Mouse (Mus musculus): ENCODE data around the gene Piezo1. TPM values are rescaled to one million over a fixed set of nuclear protein-coding genes. Genes with fewer than 3 reads are reported as not detected.

The Piezo1 gene
- polyA plus RNA-seq, 1 experiment from 2014 or later, result 11.6 TPM

GRCm38 (mm10) chr8:122444058-122444748, 106.9 kb downstream of the Piezo1 start:
- 16% methylated on average over 19 of the region's 19 CpGs for WGBS
- Histone ChIP-seq H3K27me3 (0 out of 2 replicates have a peak, but pooled peaks cover 3% of the 10 kb centered on the region), H3K36me3 (peaks cover 8% of the 10 kb centered on the region), H3K4me2 (replicated peaks) (peak overlapping the region; percentile 53), H3K27ac (peak overlapping the region; percentile 96), H3K9me3 (no peaks in the 10 kb centered on the region), H3K9ac (peak overlapping the region; percentile 80), H3K4me3 (peak overlapping the region; percentile 60), H3K4me1 (peaks cover 28% of the 10 kb centered on the region)
- peak; percentile 10 for ATAC-seq (ENCODE audit: insufficient number of reproducible peaks, insufficient read depth, low FRiP score, low TSS enrichment)

- Histone ChIP-seq H3K4me1 (peaks cover 28% of the 10 kb centered on the region), H3K4me3 (peak within 1 kb of the TSS; percentile 60), H3K27ac (peak within 1 kb of the TSS; percentile 96), H3K36me3 (peaks cover 15% of the 10 kb centered on the region), H3K9me3 (no peaks in the 10 kb centered on the region), H3K27me3 (no peaks in the 10 kb centered on the region), H3K4me2 (replicated peaks) (peak within 1 kb of the TSS; percentile 96), H3K9ac (peak within 1 kb of the TSS; percentile 80)
- WGBS, result under 1% methylated on average over 47 of the region's 47 CpGs
- peak; percentile 98 for ATAC-seq (ENCODE audit: insufficient number of reproducible peaks, insufficient read depth, low FRiP score, low TSS enrichment)
Measured at GRCm38 (mm10) chr8:122443262-122444006, 107.7 kb downstream of the Piezo1 start, which contains the start of gene Mvd. Gene Mvd (minus strand): TSS chr8:122443422.

- Histone ChIP-seq H3K36me3 (peaks cover 22% of the 10 kb centered on the region), H3K4me3 (peak overlapping the region; percentile 60), H3K27ac (peak overlapping the region; percentile 69), H3K27me3 (no peaks in the 10 kb centered on the region), H3K9me3 (no peaks in the 10 kb centered on the region), H3K4me2 (replicated peaks) (peak overlapping the region; percentile 96), H3K9ac (peak overlapping the region; percentile 75), H3K4me1 (peaks cover 28% of the 10 kb centered on the region)
- ATAC-seq (ENCODE audit: insufficient number of reproducible peaks, insufficient read depth, low FRiP score, low TSS enrichment), result peak; percentile 2; the same call in 1 of the 2 replicates
- WGBS, result under 1% methylated on average over 12 of the region's 12 CpGs
Measured at GRCm38 (mm10) chr8:122442781-122443180, 108.3 kb downstream of the Piezo1 start.

- 22% methylated on average over 7 of the region's 7 CpGs for WGBS
- H3K9me3 ChIP-seq, result no peaks in the 10 kb centered on the region
- H3K27ac ChIP-seq, result peak overlapping the region; percentile 69; the same call in 1 of the 2 replicates
- peak overlapping the region; percentile 75 for H3K9ac ChIP-seq
- H3K4me1 ChIP-seq, result peaks cover 28% of the 10 kb centered on the region
- H3K27me3 ChIP-seq, result no peaks in the 10 kb centered on the region
- ATAC-seq (ENCODE audit: insufficient number of reproducible peaks, insufficient read depth, low FRiP score, low TSS enrichment), result no peak
- H3K4me3 ChIP-seq, result peak overlapping the region; percentile 60
- H3K4me2 ChIP-seq (replicated peaks), result peak overlapping the region; percentile 96
- peaks cover 24% of the 10 kb centered on the region for H3K36me3 ChIP-seq
Measured at GRCm38 (mm10) chr8:122442356-122442755, 108.8 kb downstream of the Piezo1 start.

GRCm38 (mm10) chr8:122441326-122441725, 109.8 kb downstream of the Piezo1 start:
- Histone ChIP-seq H3K4me1 (peaks cover 28% of the 10 kb centered on the region), H3K4me3 (no peak overlapping the region), H3K27ac (no peak overlapping the region), H3K4me2 (replicated peaks) (no peak overlapping the region), H3K36me3 (peaks cover 35% of the 10 kb centered on the region), H3K9ac (no peak overlapping the region), H3K27me3 (no peaks in the 10 kb centered on the region), H3K9me3 (no peaks in the 10 kb centered on the region)
- WGBS, result 100% methylated on average over 1 of the region's 1 CpGs
- no peak for ATAC-seq (ENCODE audit: insufficient number of reproducible peaks, insufficient read depth, low FRiP score, low TSS enrichment)

GRCm38 (mm10) chr8:122439336-122439735, 111.8 kb downstream of the Piezo1 start:
- H3K36me3 ChIP-seq, result peaks cover 52% of the 10 kb centered on the region
- WGBS, result 95% methylated on average over 16 of the region's 16 CpGs

DNA sequence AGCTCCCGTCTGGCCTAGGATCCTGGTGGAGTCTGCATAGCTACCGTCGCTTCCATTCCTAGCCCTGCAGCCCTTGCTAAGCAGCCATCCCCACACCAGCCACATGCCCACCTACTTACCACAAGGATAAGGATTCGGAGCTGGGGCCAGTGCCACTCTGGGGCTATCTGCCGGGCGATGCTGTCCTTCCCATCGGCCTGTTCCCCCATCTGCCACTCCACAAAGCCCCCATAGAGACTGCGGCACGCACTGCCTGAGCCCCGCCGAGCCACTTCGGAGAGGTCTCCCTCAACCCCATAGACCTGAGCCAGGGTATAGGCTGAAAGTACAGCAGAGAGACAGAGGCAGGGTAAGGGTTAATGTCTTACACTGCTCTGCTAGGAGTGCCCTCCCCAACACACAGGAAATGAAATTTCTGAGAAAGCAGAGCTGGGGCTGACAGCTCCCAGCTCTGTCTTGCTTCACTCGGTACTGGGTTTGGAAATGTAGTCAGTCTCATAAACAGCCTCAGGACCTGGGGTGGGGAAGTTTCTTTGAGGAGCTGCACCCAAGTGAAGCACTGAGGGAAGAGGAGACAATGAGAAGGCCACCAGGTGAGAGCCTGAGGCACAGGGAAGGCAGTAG, 113.3 kb downstream of the Piezo1 start:
- WGBS, result 87% methylated on average over 13 of the region's 13 CpGs
- Histone ChIP-seq H3K36me3 (peaks cover 59% of the 10 kb centered on the region), H3K9ac (no peak overlapping the region), H3K9me3 (0 out of 2 replicates have a peak, but pooled peaks cover 3% of the 10 kb centered on the region), H3K4me1 (peaks cover 10% of the 10 kb centered on the region), H3K4me2 (replicated peaks) (no peak overlapping the region), H3K27me3 (no peaks in the 10 kb centered on the region), H3K27ac (peak overlapping the region; percentile 46; the same call in 1 of the 2 replicates), H3K4me3 (no peak overlapping the region)
- ATAC-seq (ENCODE audit: insufficient number of reproducible peaks, insufficient read depth, low FRiP score, low TSS enrichment), result no peak

More at GRCm38 (mm10) chr8:122439336-122439735, 111.8 kb downstream of the Piezo1 start:
- Histone ChIP-seq H3K9ac (no peak overlapping the region), H3K4me3 (no peak overlapping the region), H3K4me2 (replicated peaks) (no peak overlapping the region), H3K4me1 (peaks cover 10% of the 10 kb centered on the region), H3K9me3 (0 out of 2 replicates have a peak, but pooled peaks cover 3% of the 10 kb centered on the region), H3K27me3 (no peaks in the 10 kb centered on the region), H3K27ac (no peak overlapping the region)
- ATAC-seq (ENCODE audit: insufficient number of reproducible peaks, insufficient read depth, low FRiP score, low TSS enrichment), result no peak

GRCm38 (mm10) chr8:122436586-122437125, 114.5 kb downstream of the Piezo1 start:
- no peak overlapping the region for H3K4me3 ChIP-seq
- H3K4me2 ChIP-seq (replicated peaks), result no peak overlapping the region
- H3K9ac ChIP-seq, result no peak overlapping the region
- no peak for ATAC-seq (ENCODE audit: insufficient number of reproducible peaks, insufficient read depth, low FRiP score, low TSS enrichment)
- 0 out of 2 replicates have a peak, but pooled peaks cover 3% of the 10 kb centered on the region for H3K9me3 ChIP-seq
- H3K4me1 ChIP-seq, result peaks cover 5% of the 10 kb centered on the region
- peaks cover 59% of the 10 kb centered on the region for H3K36me3 ChIP-seq
- 85% methylated on average over 20 of the region's 20 CpGs for WGBS
- no peak overlapping the region for H3K27ac ChIP-seq
- H3K27me3 ChIP-seq, result no peaks in the 10 kb centered on the region

DNA sequence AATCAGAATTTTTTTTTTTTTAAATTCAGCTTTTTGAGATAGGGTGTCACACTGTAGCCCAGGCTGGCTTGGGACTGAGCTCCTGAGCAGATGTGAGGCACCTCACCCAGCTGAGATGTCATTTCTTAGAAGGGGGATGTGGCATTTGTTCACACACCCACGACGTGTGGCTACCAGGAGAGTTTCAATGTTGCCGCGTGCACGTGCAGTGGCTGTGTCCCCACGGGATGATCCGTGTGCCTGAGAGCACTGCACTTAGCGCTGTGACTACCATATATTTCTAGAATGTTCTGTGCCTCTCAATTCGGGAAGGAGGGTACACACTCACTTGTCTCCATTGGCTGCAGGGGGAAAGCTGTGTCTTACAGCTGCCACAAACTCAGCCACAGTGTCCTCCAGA, 115.0 kb downstream of the Piezo1 start:
- Histone ChIP-seq H3K9ac (no peak overlapping the region), H3K9me3 (0 out of 2 replicates have a peak, but pooled peaks cover 3% of the 10 kb centered on the region), H3K4me2 (replicated peaks) (no peak overlapping the region), H3K4me3 (no peak overlapping the region), H3K4me1 (peaks cover 9% of the 10 kb centered on the region), H3K27ac (no peak overlapping the region), H3K27me3 (no peaks in the 10 kb centered on the region), H3K36me3 (peaks cover 59% of the 10 kb centered on the region)
- ATAC-seq (ENCODE audit: insufficient number of reproducible peaks, insufficient read depth, low FRiP score, low TSS enrichment), result no peak
- 91% methylated on average over 9 of the region's 9 CpGs for WGBS

- 91% methylated on average over 6 of the region's 6 CpGs for WGBS
- no peak overlapping the region for H3K4me2 ChIP-seq (replicated peaks)
- H3K4me3 ChIP-seq, result no peak overlapping the region
- H3K9me3 ChIP-seq, result 0 out of 2 replicates have a peak, but pooled peaks cover 3% of the 10 kb centered on the region
- H3K4me1 ChIP-seq, result peaks cover 9% of the 10 kb centered on the region
- no peak overlapping the region for H3K9ac ChIP-seq
- H3K27me3 ChIP-seq, result no peaks in the 10 kb centered on the region
- peaks cover 59% of the 10 kb centered on the region for H3K36me3 ChIP-seq
- H3K27ac ChIP-seq, result no peak overlapping the region
- ATAC-seq (ENCODE audit: insufficient number of reproducible peaks, insufficient read depth, low FRiP score, low TSS enrichment), result no peak
Measured at GRCm38 (mm10) chr8:122435375-122435774, 115.8 kb downstream of the Piezo1 start.

DNA sequence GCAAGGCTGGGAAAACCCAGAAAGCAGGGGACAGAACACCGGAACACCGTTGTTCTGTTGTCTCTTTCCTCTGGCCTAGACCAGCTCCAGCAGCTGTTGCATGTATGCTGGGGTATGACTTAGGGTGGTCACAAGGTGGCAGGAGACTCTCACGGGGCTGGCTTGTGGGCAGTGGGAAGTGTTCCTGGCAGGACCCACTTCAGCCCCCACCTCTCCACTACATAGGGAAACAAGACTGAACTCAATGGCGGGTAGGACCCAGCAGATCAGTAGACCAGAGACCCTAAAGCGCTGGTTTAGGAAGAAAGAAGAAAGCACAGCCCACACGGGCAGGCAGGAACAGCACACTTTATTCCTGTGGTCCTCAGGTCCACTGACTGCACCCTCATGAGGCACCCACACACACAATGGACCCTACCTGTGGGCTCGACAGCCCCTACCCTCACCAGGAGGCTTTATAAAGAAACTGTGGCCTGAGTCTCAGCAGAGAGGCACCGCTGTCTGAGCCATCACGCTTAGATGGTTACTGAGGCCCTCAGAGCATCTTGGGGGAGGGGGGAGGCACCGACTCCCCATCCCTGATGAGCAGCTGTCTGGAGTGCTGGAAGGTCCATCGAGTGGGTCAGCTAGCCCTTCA, 117.7 kb downstream of the Piezo1 start:
- 74% methylated on average over 11 of the region's 11 CpGs for WGBS
- Histone ChIP-seq H3K9me3 (0 out of 2 replicates have a peak, but pooled peaks cover 3% of the 10 kb centered on the region), H3K9ac (no peak overlapping the region), H3K4me1 (peaks cover 9% of the 10 kb centered on the region), H3K36me3 (peaks cover 44% of the 10 kb centered on the region), H3K4me2 (replicated peaks) (no peak overlapping the region), H3K27me3 (no peaks in the 10 kb centered on the region), H3K4me3 (no peak overlapping the region), H3K27ac (no peak overlapping the region)
- ATAC-seq (ENCODE audit: insufficient number of reproducible peaks, insufficient read depth, low FRiP score, low TSS enrichment), result 0 out of 2 replicates have a peak, but pooled peaks have one; percentile 37

Measured in embryonic facial prominence, embryonic 12.5 days (tissue).